Mouse (Mus musculus) gonadal fat pad, adult 2 months (tissue): Measurements from ENCODE around the gene Stk32c. TPM values are rescaled to one million over a fixed set of nuclear protein-coding genes. Genes with fewer than 3 reads are reported as not detected.

ENCODE experiments used
- polyA plus RNA-seq: library from polyadenylated mRNA; depleted of rRNA; stranded (reverse); fragments of >200 nt; gene quantifications from 2 replicates; pipeline ENCODE4 v1.2.3, GENCODE M21; 2012; rRNA removed

The Stk32c gene
- polyA plus RNA-seq, 1 experiment, result 6.6 TPM

Other genes with a start within 250 kb of the Stk32c start
- gene Dpysl4, start 127.3 kb downstream of the Stk32c start, polyA plus RNA-seq, result 1.1 TPM in 2 replicates
- gene Lrrc27, start 319 bp downstream of the Stk32c start, polyA plus RNA-seq, result 17.3 and 24.2 TPM in 2 replicates
- 15.6 and 18.0 TPM in 2 replicates for gene Pwwp2b, start 35.2 kb upstream of the Stk32c start, polyA plus RNA-seq
- gene Inpp5a, start 175.8 kb upstream of the Stk32c start, polyA plus RNA-seq, result 26.2 and 33.9 TPM in 2 replicates